Mouse (Mus musculus) cerebellum, adult 9-10 months (tissue): ENCODE data around the gene Pde11a.

Source experiments
- DNase-seq: peaks from one replicate; pipeline ENCODE4 v3.0.0; 2022

The Pde11a gene

GRCm38 (mm10) chr2:76088413-76088812 lies 250.2 kb downstream of the Pde11a start:
- no peak for DNase-seq

GRCm38 (mm10) chr2:76087170-76087569 lies 251.4 kb downstream of the Pde11a start:
- no peak for DNase-seq

- no peak for DNase-seq
These were observed 253.6 kb downstream of the Pde11a start for GRCm38 (mm10) chr2:76084982-76085381.

GRCm38 (mm10) chr2:76083901-76084300 lies 254.7 kb downstream of the Pde11a start:
- DNase-seq: no peak

GRCm38 (mm10) chr2:76083396-76083795 lies 255.2 kb downstream of the Pde11a start:
- DNase-seq: no peak

GRCm38 (mm10) chr2:76081991-76082390 lies 256.6 kb downstream of the Pde11a start:
- no peak for DNase-seq

GRCm38 (mm10) chr2:76080549-76080948 lies 258.0 kb downstream of the Pde11a start:
- DNase-seq: no peak

- no peak for DNase-seq
These were observed 261.7 kb downstream of the Pde11a start for GRCm38 (mm10) chr2:76076838-76077237.

- DNase-seq: no peak
These were observed 262.5 kb downstream of the Pde11a start for GRCm38 (mm10) chr2:76076047-76076446.

- DNase-seq: no peak
These were observed 265.5 kb downstream of the Pde11a start for GRCm38 (mm10) chr2:76073079-76073478.

- peak; percentile 38 for DNase-seq
These were observed 267.9 kb downstream of the Pde11a start for GRCm38 (mm10) chr2:76070432-76071306.

GRCm38 (mm10) chr2:76069238-76069637 lies 269.3 kb downstream of the Pde11a start:
- DNase-seq: no peak

GRCm38 (mm10) chr2:76068155-76068554 lies 270.4 kb downstream of the Pde11a start:
- DNase-seq: no peak

- DNase-seq: no peak
These were observed 271.4 kb downstream of the Pde11a start for GRCm38 (mm10) chr2:76067144-76067543.

- DNase-seq: no peak
These were observed 273.3 kb downstream of the Pde11a start for GRCm38 (mm10) chr2:76065292-76065691.

- DNase-seq: no peak
These were observed 274.5 kb downstream of the Pde11a start for GRCm38 (mm10) chr2:76064078-76064477.

- no peak for DNase-seq
These were observed 278.4 kb downstream of the Pde11a start for GRCm38 (mm10) chr2:76060207-76060606.

- no peak for DNase-seq
These were observed 279.0 kb downstream of the Pde11a start for GRCm38 (mm10) chr2:76059595-76059994.

GRCm38 (mm10) chr2:76058661-76059467 lies 279.7 kb downstream of the Pde11a start:
- no peak for DNase-seq

GRCm38 (mm10) chr2:76057555-76057954 lies 281.0 kb downstream of the Pde11a start:
- no peak for DNase-seq

GRCm38 (mm10) chr2:76053748-76054331 lies 284.7 kb downstream of the Pde11a start:
- no peak for DNase-seq

- DNase-seq: no peak
These were observed 285.6 kb downstream of the Pde11a start for GRCm38 (mm10) chr2:76052897-76053505.

GRCm38 (mm10) chr2:76051385-76051784 lies 287.2 kb downstream of the Pde11a start:
- no peak for DNase-seq
